Mouse (Mus musculus): ENCODE data around the gene Zcchc17.

DNA sequence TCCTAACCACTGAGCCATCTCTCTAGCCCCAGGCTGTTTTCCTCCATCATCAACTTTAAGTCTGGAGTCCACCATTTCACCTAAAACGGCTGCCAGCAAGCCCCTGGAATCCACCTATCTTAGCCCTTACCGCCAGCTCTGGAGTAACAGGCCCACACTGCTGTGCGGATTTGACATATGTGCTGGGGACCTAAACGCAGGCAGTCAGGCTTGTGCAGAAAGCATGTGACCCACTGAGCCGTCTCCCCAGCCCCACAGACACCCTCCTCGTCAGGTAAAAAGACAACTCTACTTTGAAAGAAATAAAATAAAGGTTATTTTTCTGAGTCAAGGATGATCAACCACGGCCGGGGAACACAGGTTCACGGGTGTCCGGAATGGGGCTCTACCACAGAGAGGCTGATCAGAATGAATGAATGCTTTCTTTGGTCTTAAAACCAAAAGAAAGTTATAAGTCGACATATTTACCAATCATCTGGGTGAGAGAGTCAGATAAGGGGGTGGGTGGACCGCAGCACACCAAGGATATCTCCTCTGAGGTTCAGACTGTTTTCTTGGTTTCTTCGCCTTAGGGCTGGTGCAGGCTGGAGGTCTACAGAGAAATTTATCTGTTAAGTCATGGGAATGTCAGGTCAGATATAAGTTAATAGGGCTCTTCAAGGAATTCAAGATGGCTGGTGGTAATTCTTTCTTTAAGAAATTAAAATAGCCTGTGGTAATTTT, 63.3 kb downstream of the Zcchc17 start:
- TF ChIP-seq CTCF (IDR thresholded peaks at IDR 0.05; ENCODE audit: borderline replicate concordance, insufficient read depth, low read depth, low read length) (no peak), POLR2A (IDR thresholded peaks at IDR 0.05; ENCODE audit: borderline replicate concordance, insufficient read depth, low read length) (no peak)

Measured in cerebellum, adult 2 months (tissue).